Mouse (Mus musculus) central nervous system, embryonic 11.5 days (tissue): Measurements from ENCODE around the gene Gm19684. TPM values are rescaled to one million over a fixed set of nuclear protein-coding genes. Genes with fewer than 3 reads are reported as not detected.

ENCODE experiments used
- polyA plus RNA-seq: library from polyadenylated mRNA; depleted of rRNA; stranded (reverse); fragments of >200 nt; gene quantifications from 2 replicates; pipeline ENCODE4 v1.2.3, GENCODE M21; 2012; rRNA removed

Gene Gm19684
- polyA plus RNA-seq = not detected in 2 replicates

DNA sequence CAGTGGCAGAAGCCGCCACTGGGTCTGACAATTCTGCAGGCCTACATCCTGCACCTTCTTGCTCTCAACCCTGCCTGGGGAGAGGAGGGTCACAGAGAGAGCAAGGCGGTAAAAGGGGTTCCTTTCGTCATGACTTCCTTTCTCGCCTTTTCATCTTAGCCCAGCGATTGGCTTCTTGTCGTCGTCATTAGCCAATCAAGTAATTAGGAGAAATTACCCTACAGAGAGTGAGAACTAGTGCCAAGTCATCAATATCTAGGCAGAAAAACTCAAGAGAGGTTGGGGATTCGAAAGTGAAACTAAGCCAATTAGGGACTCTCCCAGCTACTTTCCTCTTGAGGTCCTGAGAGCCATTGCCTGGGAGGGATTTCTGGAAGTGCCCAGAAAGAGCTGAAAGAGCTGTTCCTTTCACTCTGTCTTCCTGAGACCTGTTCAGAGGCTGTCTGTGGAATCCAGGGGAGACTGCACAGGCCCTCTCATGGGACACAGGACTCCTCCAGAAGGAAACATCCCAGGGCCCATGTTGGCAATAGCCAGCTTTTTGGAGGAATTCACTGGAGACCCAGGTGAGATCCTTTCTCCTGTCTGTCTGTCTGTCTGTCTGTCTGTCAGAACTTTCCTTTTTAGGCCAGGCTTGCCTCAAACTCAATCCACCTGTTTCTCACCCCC, at the start of gene Gm19684:
Gene Gm19684 (plus strand): TSS at position 327 of the 669 bp plus-strand sequence.

DNA sequence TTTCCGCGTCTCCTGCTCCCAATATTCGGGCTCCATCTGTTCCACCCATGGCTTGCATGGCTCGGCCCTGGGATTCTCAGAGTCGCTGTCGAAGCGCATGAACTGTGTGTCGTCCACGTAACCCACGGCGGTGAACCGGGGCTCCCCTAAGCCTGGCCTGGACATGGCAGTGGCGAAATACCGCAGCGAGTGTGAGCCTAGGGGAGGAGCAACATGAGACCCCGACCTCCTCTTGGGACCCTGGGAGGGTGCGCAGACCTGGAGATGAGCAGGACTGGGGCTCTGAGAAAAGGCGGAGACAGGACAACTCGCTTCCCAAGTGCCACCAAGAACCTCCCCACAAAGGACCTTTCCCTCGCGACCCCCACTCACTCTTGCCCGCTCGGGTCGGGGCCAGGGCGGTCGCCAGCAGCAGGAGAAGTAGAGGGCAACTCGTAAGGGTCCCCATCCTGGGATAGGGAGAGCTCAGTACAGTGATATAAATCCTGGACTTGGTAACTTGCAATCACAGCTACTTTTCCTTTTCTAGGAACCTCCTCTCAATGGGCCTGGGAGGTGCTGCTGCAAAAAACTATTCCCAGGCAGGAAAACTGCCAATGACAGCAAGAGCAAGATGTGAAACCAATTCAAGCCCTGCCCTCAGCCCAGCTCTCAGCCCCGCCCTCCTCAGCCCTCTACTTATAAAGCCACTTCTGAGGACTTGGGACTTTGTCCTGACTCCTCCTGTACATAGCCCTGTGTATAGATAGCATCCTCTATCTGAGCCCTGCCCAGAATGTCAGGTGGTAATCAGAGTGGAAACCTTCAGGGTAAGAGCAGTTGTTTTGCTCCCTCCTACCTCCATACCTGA, 7.7 kb downstream of the Gm19684 start, which contains the start of gene Gm7030:
Gene Gm7030 (minus strand): TSS at position 458 of the 850 bp plus-strand sequence.

GRCm38 (mm10) chr17:36168039-36168652, 46.7 kb downstream of the Gm19684 start, which contains the start of gene Gm8909:
Gene Gm8909, minus strand, starts transcription at chr17:36168537.

Other genes starting within 250 kb of the Gm19684 start
- gene Dhx16, start 241.9 kb upstream of the Gm19684 start, polyA plus RNA-seq = 72.6 and 76.7 TPM in 2 replicates
- 40.5 and 45.6 TPM in 2 replicates for gene 2310061I04Rik, start 224.2 kb upstream of the Gm19684 start, polyA plus RNA-seq
- gene Atat1, start 211.6 kb upstream of the Gm19684 start, polyA plus RNA-seq = 136 and 230 TPM in 2 replicates
- gene Mrps18b, start 205.3 kb upstream of the Gm19684 start, polyA plus RNA-seq = 46.6 and 55.3 TPM in 2 replicates
- gene Ppp1r10, start 205.2 kb upstream of the Gm19684 start, polyA plus RNA-seq = 46.3 and 48.5 TPM in 2 replicates
- 95.0 and 180 TPM in 2 replicates for gene Abcf1, start 151.9 kb upstream of the Gm19684 start, polyA plus RNA-seq
- 35.1 and 60.9 TPM in 2 replicates for gene Gnl1, start 141.8 kb upstream of the Gm19684 start, polyA plus RNA-seq
- 43.4 and 44.2 TPM in 2 replicates for gene Prr3, start 141.4 kb upstream of the Gm19684 start, polyA plus RNA-seq
- 0.96 and 0.99 TPM in 2 replicates for gene H2-T24, start 101.1 kb upstream of the Gm19684 start, polyA plus RNA-seq
- 4.6 and 5.0 TPM in 2 replicates for gene H2-T23, start 88.8 kb upstream of the Gm19684 start, polyA plus RNA-seq
- 10.6 and 12.9 TPM in 2 replicates for gene H2-T22, start 78.9 kb upstream of the Gm19684 start, polyA plus RNA-seq
- gene Gm6034, start 78.7 kb upstream of the Gm19684 start, polyA plus RNA-seq = not detected in 2 replicates
- not detected in 2 replicates for gene Gm11127, start 63.3 kb upstream of the Gm19684 start, polyA plus RNA-seq
- gene Gm7030, start 7.7 kb downstream of the Gm19684 start, polyA plus RNA-seq = not detected in 2 replicates
- 0.15 and 0.28 TPM in 2 replicates for gene Gm8909, start 46.9 kb downstream of the Gm19684 start, polyA plus RNA-seq
- not detected in 2 replicates for gene H2-T3, start 68.6 kb downstream of the Gm19684 start, polyA plus RNA-seq
- 59.6 and 60.2 TPM in 2 replicates for gene Rpp21, start 136.4 kb downstream of the Gm19684 start, polyA plus RNA-seq
- 43.9 and 47.1 TPM in 2 replicates for gene Trim39, start 150.6 kb downstream of the Gm19684 start, polyA plus RNA-seq
- not detected in 2 replicates for gene H2-M10.2, start 164.8 kb downstream of the Gm19684 start, polyA plus RNA-seq
- gene H2-M10.1, start 204.5 kb downstream of the Gm19684 start, polyA plus RNA-seq = not detected in 2 replicates
- not detected in 2 replicates for gene H2-M10.3, start 246.7 kb downstream of the Gm19684 start, polyA plus RNA-seq